Mouse (Mus musculus) neural tube, embryonic 11.5 days (tissue): ENCODE results near the gene Ric3. TPM values are rescaled to one million over a fixed set of nuclear protein-coding genes. Genes with fewer than 3 reads are reported as not detected.

Experiments used
- ATAC-seq: fragments of 200-750 bp; cut with Nextera tagmentation; 2 replicates; pipeline ENCODE4 v1.8.0; 2017; ENCODE audit warnings: moderate number of reproducible peaks, mild to moderate bottlenecking, moderate TSS enrichment, moderate library complexity; ENCODE audit not compliant: insufficient read depth, low FRiP score, low TSS enrichment
- DNase-seq: peaks from one replicate; pipeline ENCODE4 v3.0.0-alpha.2; 2015; ENCODE audit warnings: low spot score
- H3K27ac ChIP-seq: fragments of 300-500 bp; sonication (generic); 2 replicates; pipeline ENCODE4 v1.5.1; 2014; ENCODE audit warnings: low read depth, mild to moderate bottlenecking, low read length
- H3K27me3 ChIP-seq: fragments of 300-500 bp; sonication (generic); 2 replicates; pipeline ENCODE4 v1.6.1; 2014; ENCODE audit warnings: mild to moderate bottlenecking, low read length, mixed read lengths; ENCODE audit not compliant: control insufficient read depth, insufficient read depth
- H3K36me3 ChIP-seq: fragments of 300-500 bp; sonication (generic); 2 replicates; pipeline ENCODE4 v1.6.1; 2014; ENCODE audit warnings: mild to moderate bottlenecking, low read length, moderate library complexity, mixed read lengths; ENCODE audit not compliant: control insufficient read depth, insufficient read depth
- H3K4me1 ChIP-seq: fragments of 300-500 bp; sonication (generic); 2 replicates; pipeline ENCODE4 v1.6.1; 2014; ENCODE audit warnings: low read length, mixed read lengths; ENCODE audit not compliant: control insufficient read depth, insufficient read depth
- H3K4me2 ChIP-seq: fragments of 300-500 bp; sonication (generic); 2 replicates; pipeline ENCODE4 v1.6.1; 2014; ENCODE audit warnings: low read depth, mild to moderate bottlenecking, moderate library complexity
- H3K4me3 ChIP-seq: fragments of 300-500 bp; sonication (generic); 2 replicates; pipeline ENCODE4 v1.5.1; 2014; ENCODE audit warnings: low read depth, low read length
- H3K9ac ChIP-seq: fragments of 300-500 bp; sonication (generic); 2 replicates; pipeline ENCODE4 v1.6.1; 2014; ENCODE audit warnings: mild to moderate bottlenecking, low read length
- H3K9me3 ChIP-seq: fragments of 300-500 bp; sonication (generic); 2 replicates; pipeline ENCODE4 v1.6.1; 2016; ENCODE audit warnings: low read length; ENCODE audit not compliant: control insufficient read depth
- WGBS: fragments of 180-500 bp; shearing (Covaris S2); extraction: QIAGEN DNeasy Blood & Tissue Kit; methylation state at CpG from one replicate; pipeline ENCODE4 v1.1.7; 2014; 5-methylcytosine and 5-hydroxymethylcytosine counted together
- polyA plus RNA-seq: library from polyadenylated mRNA; unstranded; fragments of >200 nt; fragmentation: Nextera tagmentation; extraction: Ambion mirVana; gene quantifications from 2 replicates; pipeline ENCODE4 v1.2.1, GENCODE M21; 2014

Gene Ric3
- polyA plus RNA-seq, 1 experiment from 2014 or later = 18.1 TPM

GRCm38 (mm10) chr7:109016378-109016923, 66.7 kb downstream of the Ric3 start:
- H3K4me1 ChIP-seq = peaks cover 19% of the 10 kb centered on the region
- no peaks in the 10 kb centered on the region for H3K36me3 ChIP-seq
- no peak overlapping the region for H3K4me3 ChIP-seq
- no peak overlapping the region for H3K4me2 ChIP-seq
- ATAC-seq (peak; percentile 51), DNase-seq (peak; percentile 79)
- H3K27me3 ChIP-seq = 0 out of 2 replicates have a peak, but pooled peaks cover 4% of the 10 kb centered on the region
- H3K9ac ChIP-seq = no peak overlapping the region
- H3K27ac ChIP-seq = 0 out of 2 replicates have a peak overlapping the region, but pooled peaks have one; percentile 7
- H3K9me3 ChIP-seq = no peaks in the 10 kb centered on the region
- WGBS = 10% methylated on average over 5 of the region's 5 CpGs

- H3K4me1 ChIP-seq = peaks cover 20% of the 10 kb centered on the region
- peaks cover 6% of the 10 kb centered on the region; the same call in 1 of the 2 replicates for H3K27me3 ChIP-seq
- ATAC-seq = no peak
- no peak overlapping the region for H3K4me2 ChIP-seq
- H3K36me3 ChIP-seq = no peaks in the 10 kb centered on the region
- no peaks in the 10 kb centered on the region for H3K9me3 ChIP-seq
- no peak overlapping the region for H3K4me3 ChIP-seq
- no peak overlapping the region for H3K9ac ChIP-seq
- DNase-seq = no peak
- 86% methylated on average over 7 of the region's 7 CpGs for WGBS
- H3K27ac ChIP-seq = no peak overlapping the region
These were observed 68.3 kb downstream of the Ric3 start for GRCm38 (mm10) chr7:109014851-109015250.

GRCm38 (mm10) chr7:109012998-109013625, 70.0 kb downstream of the Ric3 start:
- Histone ChIP-seq H3K36me3 (no peaks in the 10 kb centered on the region), H3K4me2 (0 out of 2 replicates have a peak overlapping the region, but pooled peaks have one; percentile 12), H3K9ac (no peak overlapping the region), H3K4me3 (no peak overlapping the region), H3K9me3 (no peaks in the 10 kb centered on the region), H3K27ac (no peak overlapping the region), H3K4me1 (peaks cover 20% of the 10 kb centered on the region), H3K27me3 (peaks cover 8% of the 10 kb centered on the region; the same call in 1 of the 2 replicates)
- ATAC-seq (no peak), DNase-seq (no peak)
- 49% methylated on average over 4 of the region's 4 CpGs for WGBS

GRCm38 (mm10) chr7:109012575-109012974, 70.6 kb downstream of the Ric3 start:
- WGBS = 96% methylated on average over 1 of the region's 1 CpGs

GRCm38 (mm10) chr7:109011596-109012180, 71.4 kb downstream of the Ric3 start:
- peak; percentile 69 for ATAC-seq
- Histone ChIP-seq H3K36me3 (no peaks in the 10 kb centered on the region), H3K27me3 (peaks cover 8% of the 10 kb centered on the region; the same call in 1 of the 2 replicates), H3K4me3 (peak overlapping the region; percentile 77), H3K4me1 (peaks cover 20% of the 10 kb centered on the region), H3K4me2 (peak overlapping the region; percentile 81), H3K9me3 (no peaks in the 10 kb centered on the region), H3K27ac (peak overlapping the region; percentile 64; the same call in 1 of the 2 replicates), H3K9ac (no peak overlapping the region; the same call in none of the 2 replicates)
- WGBS = 36% methylated on average over 8 of the region's 8 CpGs
- peak; percentile 66 for DNase-seq

More at GRCm38 (mm10) chr7:109012575-109012974, 70.6 kb downstream of the Ric3 start:
- DNase-seq (no peak), ATAC-seq (no peak)
- H3K27ac ChIP-seq = no peak overlapping the region
- no peaks in the 10 kb centered on the region for H3K9me3 ChIP-seq
- H3K4me3 ChIP-seq = no peak overlapping the region
- H3K36me3 ChIP-seq = no peaks in the 10 kb centered on the region
- no peak overlapping the region for H3K9ac ChIP-seq
- peak overlapping the region; percentile 0; the same call in 1 of the 2 replicates for H3K4me2 ChIP-seq
- H3K27me3 ChIP-seq = peaks cover 8% of the 10 kb centered on the region; the same call in 1 of the 2 replicates
- peaks cover 20% of the 10 kb centered on the region for H3K4me1 ChIP-seq

- Histone ChIP-seq H3K27me3 (peaks cover 8% of the 10 kb centered on the region; the same call in 1 of the 2 replicates), H3K9ac (peak overlapping the region; percentile 86), H3K27ac (peak overlapping the region; percentile 64; the same call in 1 of the 2 replicates), H3K4me2 (peak overlapping the region; percentile 81), H3K4me3 (peak overlapping the region; percentile 77), H3K4me1 (peaks cover 15% of the 10 kb centered on the region), H3K36me3 (no peaks in the 10 kb centered on the region), H3K9me3 (no peaks in the 10 kb centered on the region)
- ATAC-seq (peak; percentile 71), DNase-seq (peak; percentile 73)
- WGBS = 2% methylated on average over 64 of the region's 82 CpGs
These were observed 72.2 kb downstream of the Ric3 start for GRCm38 (mm10) chr7:109010720-109011595.

GRCm38 (mm10) chr7:109009260-109009659, 73.9 kb downstream of the Ric3 start:
- 88% methylated on average over 1 of the region's 1 CpGs for WGBS
- no peak overlapping the region for H3K27ac ChIP-seq
- no peaks in the 10 kb centered on the region for H3K36me3 ChIP-seq
- no peak overlapping the region for H3K9ac ChIP-seq
- ATAC-seq = no peak
- H3K4me2 ChIP-seq = no peak overlapping the region
- H3K9me3 ChIP-seq = no peaks in the 10 kb centered on the region
- peaks cover 15% of the 10 kb centered on the region for H3K4me1 ChIP-seq
- H3K27me3 ChIP-seq = peaks cover 8% of the 10 kb centered on the region; the same call in 1 of the 2 replicates
- no peak for DNase-seq
- no peak overlapping the region for H3K4me3 ChIP-seq

- no peaks in the 10 kb centered on the region for H3K27me3 ChIP-seq
- DNase-seq (peak; percentile 4), ATAC-seq (no peak)
- H3K4me1 ChIP-seq = no peaks in the 10 kb centered on the region
- H3K4me3 ChIP-seq = no peak overlapping the region
- no peaks in the 10 kb centered on the region for H3K9me3 ChIP-seq
- 53% methylated on average over 3 of the region's 3 CpGs for WGBS
- H3K4me2 ChIP-seq = no peak overlapping the region
- H3K27ac ChIP-seq = no peak overlapping the region
- H3K36me3 ChIP-seq = no peaks in the 10 kb centered on the region
- no peak overlapping the region for H3K9ac ChIP-seq
These were observed 79.5 kb downstream of the Ric3 start for GRCm38 (mm10) chr7:109003653-109004052.
